Mouse (Mus musculus): ENCODE results near the gene Gm12666. TPM values are rescaled to one million over a fixed set of nuclear protein-coding genes. Genes with fewer than 3 reads are reported as not detected.
"Not testable (repeated sequence)": the region's sequence is repeated elsewhere in the genome, so short reads cannot be mapped to it uniquely, and the experiment has no call there.

Gene Gm12666
- polyA plus RNA-seq (2015; fragmentation: Nextera tagmentation; extraction: Ambion mirVana), result not detected in 2 replicates

DNA sequence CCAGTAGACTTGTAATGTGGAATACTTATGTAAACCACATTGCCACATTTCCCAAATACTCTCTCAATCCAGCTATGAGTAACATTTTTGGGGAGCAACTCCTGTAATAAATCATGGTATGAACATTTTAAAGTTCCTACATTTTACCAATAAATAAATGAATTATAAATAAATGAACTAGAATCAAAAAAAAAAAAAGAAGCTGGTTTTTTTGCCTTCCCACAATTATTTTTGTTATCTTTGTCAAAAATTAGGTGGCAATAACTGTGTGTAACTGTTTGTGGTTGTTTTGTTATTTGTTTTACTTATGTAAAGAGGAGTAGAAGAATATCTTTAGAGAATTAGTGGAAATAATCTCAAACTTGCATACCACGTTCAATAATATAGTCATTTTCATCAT, at the start of gene Gm12666:
TSS of gene Gm12666 (minus strand) at position 101 of the 400 bp plus-strand sequence.
- H3K4me3 ChIP-seq; H3K4me2 ChIP-seq; H3K9ac ChIP-seq; H3K4me1 ChIP-seq (replicated peaks); H3K36me3 ChIP-seq; H3K9me3 ChIP-seq; ATAC-seq (ENCODE audit: low FRiP score); H3K27ac ChIP-seq; H3K27me3 ChIP-seq: not testable (repeated sequence)
- 90% methylated on average over 1 of the region's 1 CpGs for WGBS

- no peak overlapping the region for H3K4me2 ChIP-seq
- no peaks in the 10 kb centered on the region for H3K27me3 ChIP-seq
- no peaks in the 10 kb centered on the region for H3K36me3 ChIP-seq
- ATAC-seq (ENCODE audit: low FRiP score), result no peak
- H3K4me3 ChIP-seq, result no peak overlapping the region
- WGBS, result 95% methylated on average over 2 of the region's 2 CpGs
- no peaks in the 10 kb centered on the region for H3K9me3 ChIP-seq
- H3K4me1 ChIP-seq (replicated peaks), result no peaks in the 10 kb centered on the region
- H3K9ac ChIP-seq, result no peak overlapping the region
- no peak overlapping the region for H3K27ac ChIP-seq
Observed at GRCm38 (mm10) chr4:92226326-92226725, 34.8 kb upstream of the Gm12666 start.

- H3K36me3 ChIP-seq, result no peaks in the 10 kb centered on the region
- no peak overlapping the region for H3K4me3 ChIP-seq
- no peak overlapping the region for H3K27ac ChIP-seq
- no peak overlapping the region for H3K4me2 ChIP-seq
- ATAC-seq (ENCODE audit: low FRiP score), result no peak
- no peak overlapping the region for H3K9ac ChIP-seq
- H3K4me1 ChIP-seq (replicated peaks), result no peaks in the 10 kb centered on the region
- H3K27me3 ChIP-seq, result no peaks in the 10 kb centered on the region
- no peaks in the 10 kb centered on the region for H3K9me3 ChIP-seq
- WGBS, result 84% methylated on average over 1 of the region's 1 CpGs
Observed at GRCm38 (mm10) chr4:92216286-92216685, 24.7 kb upstream of the Gm12666 start.

GRCm38 (mm10) chr4:92152646-92153045, 38.9 kb downstream of the Gm12666 start:
- H3K4me3 ChIP-seq, result no peak overlapping the region
- WGBS, result 74% methylated on average over 1 of the region's 1 CpGs
- no peaks in the 10 kb centered on the region for H3K4me1 ChIP-seq (replicated peaks)
- H3K36me3 ChIP-seq, result no peaks in the 10 kb centered on the region
- no peak overlapping the region for H3K27ac ChIP-seq
- H3K9ac ChIP-seq, result no peak overlapping the region
- H3K9me3 ChIP-seq, result no peaks in the 10 kb centered on the region
- no peak for ATAC-seq (ENCODE audit: low FRiP score)
- no peaks in the 10 kb centered on the region for H3K27me3 ChIP-seq
- no peak overlapping the region for H3K4me2 ChIP-seq

DNA sequence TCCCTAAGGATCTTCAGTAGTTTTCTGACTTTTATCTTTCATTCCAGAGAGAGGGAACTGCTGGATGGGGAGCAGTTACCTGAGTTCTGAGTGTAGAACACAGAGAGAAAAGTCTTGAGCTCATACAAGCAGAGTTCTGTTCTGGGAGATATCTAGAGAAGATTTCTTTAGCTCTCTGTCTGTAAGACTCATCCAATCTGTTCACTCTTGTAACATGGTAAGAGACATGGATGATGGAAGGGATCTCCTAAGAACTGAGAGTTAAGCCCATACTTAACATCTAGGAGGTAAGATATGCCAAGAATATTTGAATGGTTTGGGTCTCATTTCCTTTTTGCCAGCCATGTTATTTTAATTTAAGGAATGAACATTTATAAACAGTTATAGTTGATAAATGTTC, 44.4 kb downstream of the Gm12666 start, which contains the start of gene Izumo3:
TSS of gene Izumo3 (minus strand) at position 101 of the 400 bp plus-strand sequence.
- no peak for ATAC-seq (ENCODE audit: low FRiP score)
- H3K9me3 ChIP-seq, result no peaks in the 10 kb centered on the region
- H3K27ac ChIP-seq, result no peak within 1 kb of the TSS
- H3K4me3 ChIP-seq, result no peak within 1 kb of the TSS
- no peak within 1 kb of the TSS for H3K4me2 ChIP-seq
- no peak within 1 kb of the TSS for H3K9ac ChIP-seq
- H3K27me3 ChIP-seq, result no peaks in the 10 kb centered on the region
- no peaks in the 10 kb centered on the region for H3K36me3 ChIP-seq
- no peaks in the 10 kb centered on the region for H3K4me1 ChIP-seq (replicated peaks)

Other genes with a start within 250 kb of the Gm12666 start
- not detected in 2 replicates for gene Izumo3, start 44.5 kb downstream of the Gm12666 start, polyA plus RNA-seq (2015; fragmentation: Nextera tagmentation; extraction: Ambion mirVana)

Measured in hindbrain, embryonic 13.5 days (tissue).